Mouse (Mus musculus): Measurements from ENCODE around the gene Sdk1. TPM values are rescaled to one million over a fixed set of nuclear protein-coding genes. Genes with fewer than 3 reads are reported as not detected.

Gene Sdk1
- polyA plus RNA-seq, 1 experiment from 2014 or later = 1.7 TPM

DNA sequence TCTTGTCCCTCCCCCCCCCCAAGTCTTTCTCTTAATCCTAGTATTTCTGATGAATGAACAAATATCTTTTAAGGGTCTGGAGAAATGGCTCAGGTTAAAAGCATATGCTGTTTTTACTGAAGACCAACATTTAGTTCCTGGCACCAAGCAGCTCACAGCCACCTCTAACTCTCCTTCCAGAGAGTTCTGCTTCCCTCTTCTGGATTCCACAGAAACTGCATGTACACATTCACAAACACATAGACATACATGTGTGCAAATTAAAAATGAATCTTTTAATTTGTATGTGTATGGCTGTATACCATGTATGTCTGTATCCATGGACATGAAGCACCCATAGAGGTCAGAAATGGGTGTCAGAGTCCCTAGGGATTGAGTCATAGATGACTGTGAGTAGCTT is 968.6 kb downstream of the Sdk1 start:
- Histone ChIP-seq H3K9me3 (ENCODE audit: control insufficient read depth, low read length) (no peaks in the 10 kb centered on the region), H3K9ac (ENCODE audit: low read depth, low read length) (no peak overlapping the region), H3K4me3 (ENCODE audit: low read length) (no peak overlapping the region), H3K27ac (ENCODE audit: low read length) (no peak overlapping the region), H3K27me3 (replicated peaks; ENCODE audit: control insufficient read depth, insufficient read depth, low read length) (no peaks in the 10 kb centered on the region), H3K4me1 (ENCODE audit: control insufficient read depth, insufficient read depth, low read length) (no peaks in the 10 kb centered on the region), H3K36me3 (ENCODE audit: control insufficient read depth, insufficient read depth, low read length) (no peaks in the 10 kb centered on the region), H3K4me2 (ENCODE audit: low read depth, low read length) (no peak overlapping the region)
- no peak for ATAC-seq

DNA sequence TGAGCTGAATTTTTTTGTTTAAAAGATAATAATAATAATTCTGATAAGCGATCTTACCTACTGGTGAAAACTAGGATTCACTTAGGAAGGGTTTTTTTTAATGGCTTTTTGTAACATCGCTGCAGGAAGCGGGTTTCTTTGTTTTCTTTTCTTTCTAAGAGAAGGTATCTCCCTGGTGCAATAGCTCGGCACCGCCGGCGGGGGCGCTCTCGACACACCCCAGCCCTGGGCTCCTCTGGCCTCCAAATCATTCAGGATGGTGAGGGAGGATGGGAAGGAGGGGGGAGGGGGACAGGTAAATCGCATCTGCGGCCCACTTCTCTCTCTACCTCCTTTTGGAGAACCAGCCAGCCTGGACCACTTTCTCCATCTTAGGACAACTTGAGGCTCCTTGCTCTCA is 971.0 kb downstream of the Sdk1 start:
- Histone ChIP-seq H3K9ac (ENCODE audit: low read depth, low read length) (no peak overlapping the region), H3K4me3 (ENCODE audit: low read length) (no peak overlapping the region), H3K27ac (ENCODE audit: low read length) (no peak overlapping the region), H3K4me2 (ENCODE audit: low read depth, low read length) (no peak overlapping the region), H3K36me3 (ENCODE audit: control insufficient read depth, insufficient read depth, low read length) (no peaks in the 10 kb centered on the region), H3K9me3 (ENCODE audit: control insufficient read depth, low read length) (no peaks in the 10 kb centered on the region), H3K4me1 (ENCODE audit: control insufficient read depth, insufficient read depth, low read length) (no peaks in the 10 kb centered on the region), H3K27me3 (replicated peaks; ENCODE audit: control insufficient read depth, insufficient read depth, low read length) (no peaks in the 10 kb centered on the region)
- WGBS = 65% methylated on average over 11 of the region's 11 CpGs
- no peak for ATAC-seq

DNA sequence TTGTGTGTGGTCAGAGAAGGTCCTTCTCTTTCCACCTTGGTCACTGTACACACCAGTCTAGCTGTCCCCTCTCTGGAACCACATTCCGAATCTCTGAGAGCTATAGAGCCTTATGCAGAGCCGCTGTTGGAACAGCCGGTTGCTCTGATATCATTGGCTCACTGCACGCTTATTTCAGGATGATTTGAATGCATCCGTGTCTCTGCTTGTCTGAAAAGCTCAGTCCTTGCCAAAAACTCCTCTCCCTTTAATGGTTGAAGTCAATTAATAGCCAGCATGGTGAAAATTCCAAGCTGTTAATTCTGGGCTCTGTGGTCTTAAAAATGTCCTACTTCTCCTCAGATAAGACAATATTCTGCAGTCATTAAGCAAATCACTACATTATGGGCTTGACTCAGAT is 974.7 kb downstream of the Sdk1 start:
- H3K27ac ChIP-seq (ENCODE audit: low read length) = no peak overlapping the region
- no peak for ATAC-seq
- H3K36me3 ChIP-seq (ENCODE audit: control insufficient read depth, insufficient read depth, low read length) = no peaks in the 10 kb centered on the region
- H3K27me3 ChIP-seq (replicated peaks; ENCODE audit: control insufficient read depth, insufficient read depth, low read length) = no peaks in the 10 kb centered on the region
- no peak overlapping the region for H3K9ac ChIP-seq (ENCODE audit: low read depth, low read length)
- no peaks in the 10 kb centered on the region for H3K4me1 ChIP-seq (ENCODE audit: control insufficient read depth, insufficient read depth, low read length)
- WGBS = 62% methylated on average over 5 of the region's 5 CpGs
- no peak overlapping the region for H3K4me3 ChIP-seq (ENCODE audit: low read length)
- H3K4me2 ChIP-seq (ENCODE audit: low read depth, low read length) = no peak overlapping the region
- peaks cover 7% of the 10 kb centered on the region; the same call in 1 of the 2 replicates for H3K9me3 ChIP-seq (ENCODE audit: control insufficient read depth, low read length)

DNA sequence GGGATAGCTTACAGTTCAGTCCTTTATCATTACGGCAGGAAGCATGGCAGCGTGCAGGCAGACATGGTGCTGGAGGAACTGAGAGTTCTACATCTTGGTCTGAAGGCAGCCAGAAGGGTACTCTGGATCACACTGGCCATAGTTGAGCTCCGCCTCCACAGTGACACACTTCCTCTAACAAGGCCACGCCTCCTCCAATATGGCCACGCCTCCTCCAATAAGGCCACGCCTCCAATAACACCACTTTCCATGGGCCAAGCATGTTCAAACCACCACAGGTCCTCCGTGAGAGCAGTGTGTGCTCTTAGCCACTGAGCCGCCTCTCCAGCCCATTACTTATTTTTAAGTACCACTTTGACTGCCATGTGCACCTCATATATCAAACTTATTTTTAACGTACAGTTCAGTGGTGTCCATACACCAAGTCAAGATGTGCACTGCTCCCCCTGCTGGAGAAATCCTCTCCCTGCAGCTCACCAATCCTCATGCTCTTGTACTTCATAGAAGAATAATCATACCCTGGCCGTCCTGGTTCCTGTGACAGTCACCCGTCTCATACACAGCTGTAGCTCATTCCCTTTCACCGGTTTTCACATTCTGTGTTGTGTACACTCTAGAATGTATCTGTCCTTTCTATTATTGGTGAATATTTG is 979.7 kb downstream of the Sdk1 start:
- H3K27me3 ChIP-seq (replicated peaks; ENCODE audit: control insufficient read depth, insufficient read depth, low read length) = no peaks in the 10 kb centered on the region
- no peak overlapping the region for H3K4me2 ChIP-seq (ENCODE audit: low read depth, low read length)
- no peak for ATAC-seq
- 93% methylated on average over 12 of the region's 12 CpGs for WGBS
- no peak overlapping the region for H3K4me3 ChIP-seq (ENCODE audit: low read length)
- no peaks in the 10 kb centered on the region for H3K4me1 ChIP-seq (ENCODE audit: control insufficient read depth, insufficient read depth, low read length)
- H3K9me3 ChIP-seq (ENCODE audit: control insufficient read depth, low read length) = peaks cover 7% of the 10 kb centered on the region; the same call in 1 of the 2 replicates
- no peaks in the 10 kb centered on the region for H3K36me3 ChIP-seq (ENCODE audit: control insufficient read depth, insufficient read depth, low read length)
- H3K27ac ChIP-seq (ENCODE audit: low read length) = no peak overlapping the region
- no peak overlapping the region for H3K9ac ChIP-seq (ENCODE audit: low read depth, low read length)

DNA sequence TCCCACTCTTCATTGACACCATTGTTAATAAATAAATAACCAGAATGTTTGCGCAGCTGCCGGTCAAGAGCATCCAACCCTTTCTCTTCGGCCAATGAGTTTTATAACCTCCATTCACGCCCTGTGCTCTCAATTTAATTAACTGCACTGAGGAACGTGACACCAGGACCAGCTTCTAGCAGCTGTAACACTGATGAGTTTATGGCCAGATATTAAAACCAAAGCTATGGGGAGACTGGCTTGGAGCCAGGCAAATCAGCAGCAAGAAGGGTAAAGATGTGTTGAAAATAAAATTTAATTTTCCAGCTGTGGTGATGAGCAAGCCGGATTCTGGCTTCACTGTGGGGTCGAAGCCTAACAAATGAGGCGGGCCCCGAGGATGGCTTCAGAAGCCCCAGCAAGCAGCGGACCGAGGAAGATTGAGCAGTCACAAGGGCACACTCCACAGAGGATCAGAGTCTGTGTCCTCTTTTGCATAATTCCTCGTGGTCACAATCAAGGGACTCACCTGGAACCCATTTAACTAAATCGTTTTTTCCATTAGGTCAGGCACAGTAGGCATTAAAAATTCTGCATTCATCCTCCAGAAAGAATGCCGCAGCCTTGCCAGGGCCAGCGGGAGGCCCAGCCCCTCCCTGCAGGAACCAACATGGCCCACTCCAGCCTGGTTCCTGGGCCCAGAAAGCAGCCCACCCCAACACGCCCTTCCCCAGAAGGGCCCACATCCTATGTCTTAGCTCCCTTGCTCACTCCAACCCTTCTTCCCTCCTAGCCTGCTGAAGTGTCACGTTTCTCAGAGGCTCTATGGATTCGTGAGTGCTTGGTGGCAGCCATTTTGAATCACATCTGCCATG is 987.9 kb downstream of the Sdk1 start:
- H3K4me2 ChIP-seq (ENCODE audit: low read depth, low read length) = no peak overlapping the region
- no peak overlapping the region for H3K9ac ChIP-seq (ENCODE audit: low read depth, low read length)
- no peak overlapping the region for H3K27ac ChIP-seq (ENCODE audit: low read length)
- H3K27me3 ChIP-seq (replicated peaks; ENCODE audit: control insufficient read depth, insufficient read depth, low read length) = no peaks in the 10 kb centered on the region
- no peaks in the 10 kb centered on the region for H3K36me3 ChIP-seq (ENCODE audit: control insufficient read depth, insufficient read depth, low read length)
- ATAC-seq = no peak
- 75% methylated on average over 18 of the region's 18 CpGs for whole genome bisulfite sequencing
- H3K4me1 ChIP-seq (ENCODE audit: control insufficient read depth, insufficient read depth, low read length) = no peaks in the 10 kb centered on the region
- no peaks in the 10 kb centered on the region for H3K9me3 ChIP-seq (ENCODE audit: control insufficient read depth, low read length)
- no peak overlapping the region for H3K4me3 ChIP-seq (ENCODE audit: low read length)

DNA sequence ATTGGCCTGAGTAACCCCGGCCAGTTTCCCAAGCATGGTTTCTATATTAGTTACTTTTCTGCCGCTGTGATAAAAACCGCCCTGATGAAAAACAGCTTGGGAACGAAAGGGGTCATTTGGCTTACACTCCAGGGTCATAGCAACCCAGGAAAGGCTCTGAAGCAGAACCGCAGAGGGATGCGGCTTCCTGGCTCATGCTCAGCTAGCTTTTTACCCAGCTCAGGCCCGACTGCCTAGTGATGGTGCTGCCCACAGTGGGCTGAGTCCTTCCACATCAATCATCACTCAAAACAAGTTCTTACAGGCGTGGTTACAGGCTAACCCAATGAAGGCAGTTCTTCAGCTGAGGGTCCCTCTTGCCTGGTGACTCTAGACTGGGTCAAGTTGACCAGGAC is 988.5 kb downstream of the Sdk1 start:
- no peak overlapping the region for H3K27ac ChIP-seq (ENCODE audit: low read length)
- WGBS = 85% methylated on average over 8 of the region's 8 CpGs

DNA sequence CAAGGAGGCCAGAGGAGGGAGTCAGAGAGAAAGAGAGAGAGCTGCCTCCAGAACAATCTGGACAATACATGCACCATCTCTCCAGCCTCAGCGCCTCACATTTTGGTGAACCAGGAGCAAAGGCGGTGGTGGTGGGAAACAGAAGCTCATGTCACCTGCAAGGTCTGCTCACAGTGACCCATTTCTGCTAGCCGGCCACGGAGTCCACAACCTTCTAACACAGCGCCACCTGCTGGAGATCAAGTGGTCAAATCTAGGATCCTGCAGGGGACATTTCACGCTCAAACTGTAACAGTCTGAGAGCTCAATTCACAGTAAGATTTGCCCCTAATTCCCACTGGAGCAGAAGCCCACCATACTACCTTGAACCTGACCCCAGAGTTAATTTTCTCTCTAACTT is 999.0 kb downstream of the Sdk1 start:
- no peak overlapping the region for H3K4me2 ChIP-seq (ENCODE audit: low read depth, low read length)
- no peaks in the 10 kb centered on the region for H3K27me3 ChIP-seq (replicated peaks; ENCODE audit: control insufficient read depth, insufficient read depth, low read length)
- no peak overlapping the region for H3K4me3 ChIP-seq (ENCODE audit: low read length)
- 90% methylated on average over 6 of the region's 6 CpGs for WGBS
- no peak for ATAC-seq
- no peaks in the 10 kb centered on the region for H3K9me3 ChIP-seq (ENCODE audit: control insufficient read depth, low read length)
- no peak overlapping the region for H3K27ac ChIP-seq (ENCODE audit: low read length)
- no peaks in the 10 kb centered on the region for H3K36me3 ChIP-seq (ENCODE audit: control insufficient read depth, insufficient read depth, low read length)
- H3K9ac ChIP-seq (ENCODE audit: low read depth, low read length) = no peak overlapping the region
- H3K4me1 ChIP-seq (ENCODE audit: control insufficient read depth, insufficient read depth, low read length) = no peaks in the 10 kb centered on the region

More for the DNA sequence above, 988.5 kb downstream of the Sdk1 start:
- Histone ChIP-seq H3K4me1 (ENCODE audit: control insufficient read depth, insufficient read depth, low read length) (no peaks in the 10 kb centered on the region), H3K9ac (ENCODE audit: low read depth, low read length) (no peak overlapping the region), H3K9me3 (ENCODE audit: control insufficient read depth, low read length) (no peaks in the 10 kb centered on the region), H3K4me2 (ENCODE audit: low read depth, low read length) (no peak overlapping the region), H3K27me3 (replicated peaks; ENCODE audit: control insufficient read depth, insufficient read depth, low read length) (no peaks in the 10 kb centered on the region), H3K4me3 (ENCODE audit: low read length) (no peak overlapping the region), H3K36me3 (ENCODE audit: control insufficient read depth, insufficient read depth, low read length) (no peaks in the 10 kb centered on the region)
- ATAC-seq = no peak

DNA sequence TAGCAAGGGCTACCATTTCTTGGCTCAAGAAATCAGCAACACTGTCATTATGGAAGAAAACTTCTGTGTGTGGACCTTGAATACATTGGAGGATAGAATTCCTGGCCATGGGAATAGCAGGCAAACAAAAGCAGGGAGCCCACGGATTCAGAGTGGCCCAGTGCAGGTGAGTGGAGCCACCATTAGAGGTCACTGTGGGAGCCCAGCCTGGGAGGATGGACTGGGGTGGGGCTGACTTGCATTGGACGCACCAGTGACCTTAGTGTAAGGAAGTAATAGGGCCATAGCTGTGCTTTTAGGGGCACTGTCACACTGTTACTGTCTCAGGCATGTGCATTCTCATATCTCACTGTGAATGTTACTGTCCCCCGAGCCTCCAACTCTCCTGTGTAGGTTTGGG is 1001.3 kb downstream of the Sdk1 start:
- Histone ChIP-seq H3K27me3 (replicated peaks; ENCODE audit: control insufficient read depth, insufficient read depth, low read length) (no peaks in the 10 kb centered on the region), H3K36me3 (ENCODE audit: control insufficient read depth, insufficient read depth, low read length) (no peaks in the 10 kb centered on the region), H3K9me3 (ENCODE audit: control insufficient read depth, low read length) (0 out of 2 replicates have a peak, but pooled peaks cover 4% of the 10 kb centered on the region), H3K27ac (ENCODE audit: low read length) (no peak overlapping the region), H3K4me3 (ENCODE audit: low read length) (no peak overlapping the region), H3K4me1 (ENCODE audit: control insufficient read depth, insufficient read depth, low read length) (no peaks in the 10 kb centered on the region), H3K4me2 (ENCODE audit: low read depth, low read length) (no peak overlapping the region), H3K9ac (ENCODE audit: low read depth, low read length) (no peak overlapping the region)
- ATAC-seq = no peak
- WGBS = 44% methylated on average over 3 of the region's 3 CpGs

DNA sequence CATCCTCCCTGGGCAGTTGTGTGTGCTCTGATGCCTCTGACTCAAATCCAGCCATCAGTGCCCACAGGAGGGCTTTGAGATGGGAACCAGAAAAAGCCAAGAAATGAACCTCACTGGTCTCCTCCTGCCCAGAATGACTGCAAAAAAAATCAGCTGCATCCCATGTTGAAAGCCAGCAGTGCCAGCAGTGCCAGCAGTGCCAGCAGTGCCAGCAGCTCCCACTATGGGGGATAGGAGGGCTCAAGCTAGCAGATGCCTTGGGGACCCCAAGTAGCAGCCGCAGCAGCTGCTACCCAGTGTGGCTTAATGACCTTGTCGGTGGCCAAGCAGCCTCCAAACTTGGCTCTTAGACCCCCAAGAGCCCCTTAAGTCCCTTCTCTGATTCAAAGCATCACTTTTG is 1001.8 kb downstream of the Sdk1 start:
- Histone ChIP-seq H3K9ac (ENCODE audit: low read depth, low read length) (no peak overlapping the region), H3K9me3 (ENCODE audit: control insufficient read depth, low read length) (0 out of 2 replicates have a peak, but pooled peaks cover 4% of the 10 kb centered on the region), H3K4me1 (ENCODE audit: control insufficient read depth, insufficient read depth, low read length) (no peaks in the 10 kb centered on the region), H3K4me2 (ENCODE audit: low read depth, low read length) (no peak overlapping the region), H3K36me3 (ENCODE audit: control insufficient read depth, insufficient read depth, low read length) (no peaks in the 10 kb centered on the region), H3K4me3 (ENCODE audit: low read length) (no peak overlapping the region), H3K27ac (ENCODE audit: low read length) (no peak overlapping the region), H3K27me3 (replicated peaks; ENCODE audit: control insufficient read depth, insufficient read depth, low read length) (no peaks in the 10 kb centered on the region)
- no peak for ATAC-seq
- WGBS = 94% methylated on average over 2 of the region's 2 CpGs
